Comparison of ENCODE assay signal across 16 mouse cellular contexts in genomic region chrX:89559318-89559717, GRCm38 (mm10).
"Had no signal": no experiment of that assay in that cellular context is flagged by ENCODE, and none has a peak within 500 bp of the region (broad histone marks: within the 10 kb centered on the region; RNA-seq: fewer than 3 reads in every experiment).

No protein-coding gene starts in this region.

- H3K9ac ChIP-seq: limb, embryonic 12.5 days; liver, embryonic 13.5 days; liver, postnatal 0 days; lung, embryonic 15.5 days; midbrain, embryonic 13.5 days had no signal

- H3K36me3 ChIP-seq: limb, embryonic 12.5 days; liver, embryonic 13.5 days; lung, embryonic 15.5 days; midbrain, embryonic 13.5 days had no signal

- H3K27me3 ChIP-seq: limb, embryonic 12.5 days; liver, embryonic 13.5 days; lung, embryonic 15.5 days; megakaryocyte, embryonic 14.5 days; midbrain, embryonic 13.5 days had no signal

- H3K4me3 ChIP-seq: limb, embryonic 12.5 days; liver, embryonic 13.5 days; lung, embryonic 15.5 days; megakaryocyte, embryonic 14.5 days; midbrain, embryonic 13.5 days had no signal

- H3K4me2 ChIP-seq: limb, embryonic 12.5 days; liver, embryonic 13.5 days; lung, embryonic 15.5 days; midbrain, embryonic 13.5 days had no signal

- H3K9me3 ChIP-seq: limb, embryonic 12.5 days; liver, embryonic 13.5 days; lung, embryonic 15.5 days; megakaryocyte, embryonic 14.5 days; midbrain, embryonic 13.5 days had no signal

- H3K4me1 ChIP-seq: limb, embryonic 12.5 days; liver, embryonic 13.5 days; lung, embryonic 15.5 days; megakaryocyte, embryonic 14.5 days; midbrain, embryonic 13.5 days had no signal

- DNase-seq: kidney, adult 9 months; kidney, postnatal 36 days; layer of hippocampus, adult 9-11 months; layer of hippocampus, postnatal 36 days; liver; liver, embryonic 13.5 days; liver, postnatal 0 days; lung, postnatal 14 days; right cerebral cortex, postnatal 14 days; thymus, postnatal 36 days had no signal

- ATAC-seq: liver, postnatal 0 days; midbrain, embryonic 13.5 days had no signal

- H3K27ac ChIP-seq: kidney, postnatal 0 days; limb, embryonic 12.5 days; liver, embryonic 13.5 days; lung, embryonic 15.5 days; macrophage; midbrain, embryonic 13.5 days had no signal
